Mouse (Mus musculus) activated CD4-positive, CD25-positive, alpha-beta regulatory T cell (primary cell): ENCODE data around the gene Tarm1. TPM values are rescaled to one million over a fixed set of nuclear protein-coding genes. Genes with fewer than 3 reads are reported as not detected.

Experiments used
- polyA plus RNA-seq, 2 experiments: library from polyadenylated mRNA; unstranded; fragments of 100-300 nt; shearing (Covaris generic); gene quantifications; one replicate each; pipeline ENCODE4 v1.2.1; 2017

Gene Tarm1
- polyA plus RNA-seq: 1 to 10 TPM in 1 of 2 experiments, not detected in 1; 1.7 TPM

GRCm38 (mm10) chr7:3502439-3502838 lies at the start of gene Tarm1:
Tarm1 (minus strand) TSS chr7:3502624.

Other genes with a start within 250 kb of the Tarm1 start
- 10 to 100 TPM in 1 of 2 experiments, 1 to 10 TPM in 1; 8.0 to 20.7 TPM for gene Myadm, start 213.5 kb downstream of the Tarm1 start, polyA plus RNA-seq
- gene Prkcg, start 213.4 kb downstream of the Tarm1 start, polyA plus RNA-seq: under 1 TPM; 0.47 to 0.56 TPM
- under 1 TPM in 1 of 2 experiments, not detected in 1; 0.43 TPM for gene Cacng7, start 169.7 kb downstream of the Tarm1 start, polyA plus RNA-seq
- gene Cacng8, start 111.9 kb downstream of the Tarm1 start, polyA plus RNA-seq: not detected
- not detected for gene Cacng6, start 78.4 kb downstream of the Tarm1 start, polyA plus RNA-seq
- gene Oscar, start 113.5 kb upstream of the Tarm1 start, polyA plus RNA-seq: under 1 TPM in 1 of 2 experiments, not detected in 1; 0.34 TPM
- 100 to 1,000 TPM; 490 to 495 TPM for gene Ndufa3, start 114.7 kb upstream of the Tarm1 start, polyA plus RNA-seq
- 10 to 100 TPM; 52.0 to 55.0 TPM for gene Tfpt, start 127.3 kb upstream of the Tarm1 start, polyA plus RNA-seq
- 10 to 100 TPM; 79.1 to 99.3 TPM for gene Prpf31, start 127.4 kb upstream of the Tarm1 start, polyA plus RNA-seq
- gene Cnot3, start 142.6 kb upstream of the Tarm1 start, polyA plus RNA-seq: 10 to 100 TPM; 71.9 to 96.3 TPM
- 10 to 100 TPM; 20.6 to 23.3 TPM for gene Leng1, start 163.2 kb upstream of the Tarm1 start, polyA plus RNA-seq
- 1 to 10 TPM; 5.2 to 6.7 TPM for gene Tmc4, start 174.9 kb upstream of the Tarm1 start, polyA plus RNA-seq
- gene Tsen34, start 190.2 kb upstream of the Tarm1 start, polyA plus RNA-seq: 10 to 100 TPM; 26.9 to 40.8 TPM
- gene Mboat7, start 190.9 kb upstream of the Tarm1 start, polyA plus RNA-seq: 10 to 100 TPM; 70.7 to 71.5 TPM
- 1,000 to 10,000 TPM; 1,535 to 2,624 TPM for gene Rps9, start 201.4 kb upstream of the Tarm1 start, polyA plus RNA-seq
- gene Pirb, start 217.8 kb upstream of the Tarm1 start, polyA plus RNA-seq: 1 to 10 TPM; 2.1 to 3.6 TPM